Mouse (Mus musculus) bone marrow, adult 2 months (tissue): Measurements from ENCODE around the gene Mc3r.

Experiments used
- CTCF ChIP-seq: fragments of 200-500 bp; IDR thresholded peaks from 2 replicates; pipeline ENCODE4 v1.5.1; 2011; ENCODE audit warnings: low read length, control low read depth; ENCODE audit not compliant: control insufficient read depth, insufficient read depth
- POLR2A ChIP-seq: fragments of 200-500 bp; IDR thresholded peaks from 2 replicates; pipeline ENCODE4 v1.6.1; 2011; ENCODE audit warnings: low read depth, mild to moderate bottlenecking, control low read depth, low read length, borderline replicate concordance; ENCODE audit not compliant: control insufficient read depth

DNA sequence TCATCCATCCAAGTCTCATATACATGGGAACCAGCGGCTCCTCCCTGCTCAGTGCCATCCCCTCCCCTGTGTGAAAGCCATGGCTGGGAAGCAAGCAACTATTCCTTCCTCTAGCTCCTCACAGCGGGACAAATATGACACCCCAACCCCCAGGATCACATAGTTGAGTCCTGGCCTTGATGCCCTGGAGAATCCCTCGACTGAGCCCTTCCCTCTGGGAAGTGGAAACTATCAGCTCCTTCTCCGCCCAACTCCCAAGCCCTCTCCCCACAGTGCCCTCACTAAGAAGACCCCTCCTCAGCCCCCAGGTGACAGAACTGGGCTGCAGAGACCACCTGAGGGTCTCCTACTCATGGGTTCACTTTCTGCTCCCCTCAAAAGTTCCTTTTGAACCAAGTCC is 18.2 kb upstream of the Mc3r start:
- no peak for TF ChIP-seq POLR2A
- no peak for TF ChIP-seq CTCF
